Mouse (Mus musculus): Measurements from ENCODE around the gene Ebf3. TPM values are rescaled to one million over a fixed set of nuclear protein-coding genes. Genes with fewer than 3 reads are reported as not detected.

The Ebf3 gene
- 0.50 and 0.70 TPM in 2 replicates for polyA plus RNA-seq (2012; rRNA removed)

DNA sequence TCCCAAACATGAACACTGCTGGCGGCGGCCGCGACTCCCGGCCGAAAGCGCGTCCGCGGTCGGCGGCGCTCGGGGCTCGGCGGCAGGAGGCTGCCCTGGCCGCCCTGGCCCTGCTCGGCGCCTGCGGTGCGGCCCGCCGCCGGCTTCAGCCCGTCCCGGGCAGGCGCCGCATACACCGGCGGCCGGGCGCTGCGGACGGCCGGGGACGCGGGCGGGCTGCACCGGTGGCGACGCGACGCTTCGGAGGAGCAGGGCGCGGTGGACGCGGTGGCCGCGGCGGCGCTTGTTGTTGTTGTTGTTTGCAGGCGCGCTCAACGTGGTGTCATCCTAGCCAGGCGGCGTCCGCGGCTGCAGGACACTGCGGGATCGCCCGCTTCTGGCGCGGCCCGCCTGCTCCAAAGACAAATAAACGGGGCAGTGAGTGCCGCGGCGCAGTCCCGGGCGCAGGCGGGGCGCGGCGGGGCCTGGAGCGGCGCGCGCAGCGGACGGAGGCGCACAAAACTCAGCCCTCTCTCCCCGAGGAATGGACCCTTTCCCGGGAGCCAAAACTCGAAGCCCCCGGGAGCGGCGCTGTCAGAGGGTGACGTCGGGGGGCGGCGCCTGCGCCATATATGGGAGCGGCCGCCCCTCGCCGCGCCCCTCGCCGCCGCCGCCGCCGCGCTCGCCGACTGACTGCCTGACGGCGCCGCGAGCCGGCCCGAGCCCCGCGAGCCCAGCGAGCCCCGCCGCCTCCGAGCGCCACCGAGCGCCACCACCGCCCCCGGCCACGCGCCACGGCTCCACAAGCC is at the start of gene Ebf3:
Ebf3 (minus strand) TSS at position 542 of the 788 bp plus-strand sequence.
- H3K36me3 ChIP-seq (ENCODE audit: control insufficient read depth, insufficient read depth, low read length): no peaks in the 10 kb centered on the region
- H3K4me1 ChIP-seq (ENCODE audit: control insufficient read depth, insufficient read depth, insufficient read length, low read length): peaks cover 10% of the 10 kb centered on the region
- TF ChIP-seq CTCF (IDR thresholded peaks at IDR 0.05; ENCODE audit: extremely low read depth, insufficient read length, insufficient replicate concordance, low read depth, low read length): no peak
- no peak for TF ChIP-seq POLR2A (IDR thresholded peaks at IDR 0.05; ENCODE audit: low read depth, low read length)
- WGBS: 1% methylated on average over 126 of the region's 127 CpGs
- H3K27me3 ChIP-seq (ENCODE audit: control insufficient read depth, insufficient read depth, low read length): peaks cover 94% of the 10 kb centered on the region
- no peak within 1 kb of the TSS for H3K27ac ChIP-seq (ENCODE audit: insufficient read depth, low read depth, low read length)
- H3K4me3 ChIP-seq (ENCODE audit: low read depth, low read length): peak within 1 kb of the TSS; percentile 71

DNA sequence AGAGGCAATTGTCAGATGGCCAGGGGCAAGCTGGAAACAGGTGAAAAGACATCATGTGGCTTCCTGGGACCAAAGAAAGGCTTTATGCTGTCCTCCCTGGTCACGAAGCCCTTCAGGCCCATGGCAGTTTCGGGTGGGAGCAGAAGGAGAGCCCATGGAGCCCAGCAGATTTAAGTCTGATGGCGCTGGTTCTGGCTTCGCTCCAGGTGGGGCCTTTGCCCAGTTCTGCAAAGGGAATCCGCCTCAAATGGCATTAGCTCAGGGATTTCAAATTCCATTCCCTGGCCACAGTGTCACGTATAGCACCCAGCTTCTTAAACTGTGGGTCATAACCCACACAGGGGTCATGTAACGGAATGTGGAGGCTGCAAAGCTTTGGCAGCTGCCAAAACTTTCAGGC is 32.6 kb upstream of the Ebf3 start:
- Histone ChIP-seq H3K4me1 (ENCODE audit: control insufficient read depth, insufficient read depth, insufficient read length, low read length) (no peaks in the 10 kb centered on the region), H3K4me3 (ENCODE audit: low read depth, low read length) (no peak overlapping the region), H3K36me3 (ENCODE audit: control insufficient read depth, insufficient read depth, low read length) (no peaks in the 10 kb centered on the region), H3K27me3 (ENCODE audit: control insufficient read depth, insufficient read depth, low read length) (no peaks in the 10 kb centered on the region), H3K27ac (ENCODE audit: insufficient read depth, low read depth, low read length) (no peak overlapping the region)
- 81% methylated on average over 7 of the region's 7 CpGs for WGBS
- no peak for TF ChIP-seq POLR2A (IDR thresholded peaks at IDR 0.05; ENCODE audit: low read depth, low read length)
- no peak for TF ChIP-seq CTCF (IDR thresholded peaks at IDR 0.05; ENCODE audit: extremely low read depth, insufficient read length, insufficient replicate concordance, low read depth, low read length)

DNA sequence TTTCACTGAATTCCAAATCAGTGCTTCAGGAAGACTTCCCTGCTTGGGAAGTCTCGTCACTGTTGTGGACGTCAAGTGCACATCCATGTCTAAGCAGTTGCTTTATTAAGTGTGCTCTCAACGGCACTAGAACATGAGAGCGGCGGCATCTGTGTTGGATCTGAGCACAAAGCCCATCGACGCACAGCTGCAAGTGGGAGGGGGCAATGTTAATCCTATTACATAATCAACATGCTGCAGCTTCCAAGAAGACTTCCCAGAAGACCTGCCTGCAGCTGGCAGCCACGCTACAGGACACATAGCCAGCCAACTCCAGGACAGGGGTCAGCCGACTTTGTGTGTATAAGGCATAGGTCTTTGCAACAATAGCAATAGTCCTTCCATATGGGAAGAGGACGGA is 31.8 kb upstream of the Ebf3 start:
- Histone ChIP-seq H3K36me3 (ENCODE audit: control insufficient read depth, insufficient read depth, low read length) (no peaks in the 10 kb centered on the region), H3K4me3 (ENCODE audit: low read depth, low read length) (no peak overlapping the region), H3K27me3 (ENCODE audit: control insufficient read depth, insufficient read depth, low read length) (no peaks in the 10 kb centered on the region), H3K4me1 (ENCODE audit: control insufficient read depth, insufficient read depth, insufficient read length, low read length) (no peaks in the 10 kb centered on the region), H3K27ac (ENCODE audit: insufficient read depth, low read depth, low read length) (no peak overlapping the region)
- 74% methylated on average over 10 of the region's 10 CpGs for WGBS
- TF ChIP-seq CTCF (IDR thresholded peaks at IDR 0.05; ENCODE audit: extremely low read depth, insufficient read length, insufficient replicate concordance, low read depth, low read length): no peak
- no peak for TF ChIP-seq POLR2A (IDR thresholded peaks at IDR 0.05; ENCODE audit: low read depth, low read length)

DNA sequence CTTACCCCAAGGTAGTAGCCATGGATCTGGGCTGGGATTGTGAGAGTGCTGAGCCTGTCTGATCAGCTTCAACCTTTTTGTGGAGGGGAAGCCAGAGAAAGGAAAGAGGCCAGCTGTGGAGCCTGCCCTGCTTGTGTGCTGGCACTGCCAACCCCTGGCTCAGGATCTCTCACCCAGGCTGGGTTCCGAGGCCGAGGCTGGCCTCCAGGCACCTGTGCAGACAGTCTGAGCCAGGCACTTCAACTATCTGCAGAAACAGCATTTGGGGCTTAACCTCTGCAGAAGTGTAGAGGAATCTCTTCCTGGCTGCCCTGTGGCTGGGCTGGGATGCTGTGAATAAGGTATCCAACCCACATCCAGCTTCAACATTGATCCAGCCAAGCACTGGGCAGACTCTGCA is 19.7 kb upstream of the Ebf3 start:
- H3K4me1 ChIP-seq (ENCODE audit: control insufficient read depth, insufficient read depth, insufficient read length, low read length): no peaks in the 10 kb centered on the region
- no peak overlapping the region for H3K4me3 ChIP-seq (ENCODE audit: low read depth, low read length)
- WGBS: 95% methylated on average over 2 of the region's 2 CpGs
- H3K27ac ChIP-seq (ENCODE audit: insufficient read depth, low read depth, low read length): no peak overlapping the region
- H3K27me3 ChIP-seq (ENCODE audit: control insufficient read depth, insufficient read depth, low read length): no peaks in the 10 kb centered on the region
- TF ChIP-seq POLR2A (IDR thresholded peaks at IDR 0.05; ENCODE audit: low read depth, low read length) (no peak), CTCF (IDR thresholded peaks at IDR 0.05; ENCODE audit: extremely low read depth, insufficient read length, insufficient replicate concordance, low read depth, low read length) (no peak)
- no peaks in the 10 kb centered on the region for H3K36me3 ChIP-seq (ENCODE audit: control insufficient read depth, insufficient read depth, low read length)

DNA sequence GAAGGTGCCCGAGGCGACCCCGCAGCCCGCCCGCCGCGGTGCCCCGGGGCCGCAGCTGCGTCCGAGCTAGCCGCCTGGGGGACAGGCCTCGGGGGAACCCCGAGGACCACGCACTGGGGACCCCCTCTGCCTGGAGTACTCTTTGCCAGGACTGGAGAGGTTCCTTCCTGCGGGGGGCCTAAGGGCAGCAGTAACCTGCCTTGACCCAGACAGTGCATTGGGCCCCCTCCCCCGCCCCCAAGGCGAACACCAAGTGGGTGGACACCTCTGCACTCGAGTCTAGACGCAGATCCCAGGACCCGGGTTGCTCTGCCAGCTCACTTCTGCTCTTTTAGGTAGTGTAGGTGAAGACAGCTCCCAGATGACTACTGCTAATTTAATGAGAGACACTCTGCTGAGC is 8.7 kb upstream of the Ebf3 start:
- 3% methylated on average over 21 of the region's 21 CpGs for WGBS
- H3K4me3 ChIP-seq (ENCODE audit: low read depth, low read length): no peak overlapping the region
- H3K27ac ChIP-seq (ENCODE audit: insufficient read depth, low read depth, low read length): no peak overlapping the region

DNA sequence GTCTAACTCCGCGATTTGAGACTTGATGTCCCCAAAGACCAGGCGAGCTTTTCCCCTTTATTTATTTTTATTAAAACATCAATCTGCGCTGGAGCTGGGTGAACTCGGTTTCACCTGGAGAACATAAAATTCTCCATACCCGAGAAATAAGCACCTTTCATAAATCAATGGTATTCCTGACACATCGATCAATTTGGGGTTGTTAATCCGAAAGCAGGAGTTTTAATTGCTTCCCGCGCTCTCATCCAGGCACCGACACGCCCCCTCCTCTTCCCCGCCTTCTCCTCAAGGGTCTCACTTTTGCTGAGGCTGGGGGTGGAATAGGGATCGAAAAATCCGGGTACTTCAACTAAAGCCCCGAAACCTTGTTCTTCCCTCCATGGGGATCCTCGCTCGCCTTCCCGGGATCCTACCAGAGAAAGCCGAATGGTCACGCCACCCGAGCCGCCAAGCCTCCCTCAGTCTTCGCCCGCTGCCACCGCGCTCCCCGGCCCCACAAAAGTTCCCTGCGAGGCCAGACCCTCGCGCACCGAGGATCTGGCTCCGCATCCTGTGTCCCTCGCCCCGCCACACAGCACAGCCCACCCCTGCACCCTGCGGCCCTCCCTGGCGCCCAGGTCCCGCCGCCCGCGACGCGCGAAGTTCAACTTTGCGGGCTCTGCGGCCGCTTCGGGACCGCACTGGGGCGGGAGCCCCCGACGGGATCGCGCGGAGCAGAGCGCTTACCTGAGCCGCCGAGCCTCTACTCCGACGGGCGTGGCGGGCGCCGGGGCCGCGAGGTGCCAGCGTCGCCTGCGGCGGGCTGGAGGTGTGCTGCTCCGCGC is 7.9 kb upstream of the Ebf3 start:
- H3K36me3 ChIP-seq (ENCODE audit: control insufficient read depth, insufficient read depth, low read length): no peaks in the 10 kb centered on the region
- H3K27ac ChIP-seq (ENCODE audit: insufficient read depth, low read depth, low read length): no peak overlapping the region
- peaks cover 2% of the 10 kb centered on the region; the same call in 1 of the 2 replicates for H3K4me1 ChIP-seq (ENCODE audit: control insufficient read depth, insufficient read depth, insufficient read length, low read length)
- TF ChIP-seq POLR2A (IDR thresholded peaks at IDR 0.05; ENCODE audit: low read depth, low read length): no peak
- TF ChIP-seq CTCF (IDR thresholded peaks at IDR 0.05; ENCODE audit: extremely low read depth, insufficient read length, insufficient replicate concordance, low read depth, low read length): no peak
- 3% methylated on average over 72 of the region's 72 CpGs for WGBS
- H3K27me3 ChIP-seq (ENCODE audit: control insufficient read depth, insufficient read depth, low read length): peaks cover 62% of the 10 kb centered on the region
- H3K4me3 ChIP-seq (ENCODE audit: low read depth, low read length): no peak overlapping the region

More for the DNA sequence above, 8.7 kb upstream of the Ebf3 start:
- peaks cover 2% of the 10 kb centered on the region; the same call in 1 of the 2 replicates for H3K4me1 ChIP-seq (ENCODE audit: control insufficient read depth, insufficient read depth, insufficient read length, low read length)
- no peaks in the 10 kb centered on the region for H3K36me3 ChIP-seq (ENCODE audit: control insufficient read depth, insufficient read depth, low read length)
- H3K27me3 ChIP-seq (ENCODE audit: control insufficient read depth, insufficient read depth, low read length): peaks cover 54% of the 10 kb centered on the region
- TF ChIP-seq CTCF (IDR thresholded peaks at IDR 0.05; ENCODE audit: extremely low read depth, insufficient read length, insufficient replicate concordance, low read depth, low read length) (no peak), POLR2A (IDR thresholded peaks at IDR 0.05; ENCODE audit: low read depth, low read length) (no peak)

Measured in small intestine, adult 2 months (tissue).